Mouse (Mus musculus): Measurements from ENCODE around the gene Vps18.

The Vps18 gene

GRCm38 (mm10) chr2:119288270-119288882, at the start of gene Vps18:
Gene Vps18, plus strand, starts transcription at chr2:119288740.
- peak; percentile 98 to 99 for DNase-seq

GRCm38 (mm10) chr2:119240075-119240818, 48.3 kb upstream of the Vps18 start:
- peak in 1 of 2 experiments; percentile 13 for DNase-seq

DNA sequence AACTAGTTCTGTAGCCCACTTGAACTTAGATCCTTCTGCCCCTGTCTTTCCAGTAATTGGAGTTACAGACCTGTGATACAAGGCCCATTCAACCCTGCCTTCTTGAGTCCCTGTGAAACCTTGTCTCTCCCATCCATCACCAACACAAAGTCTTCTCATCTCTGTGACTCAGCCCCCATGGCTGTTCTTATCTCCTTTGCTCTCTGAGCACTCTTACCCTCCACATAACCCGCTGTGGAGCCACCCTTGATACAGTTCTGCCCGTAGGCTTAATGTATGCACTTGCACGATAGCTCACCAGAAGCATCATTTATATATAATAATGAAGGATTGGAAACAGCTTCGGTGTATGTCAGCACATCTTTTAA, 47.7 kb upstream of the Vps18 start:
- DNase-seq = no peak

DNA sequence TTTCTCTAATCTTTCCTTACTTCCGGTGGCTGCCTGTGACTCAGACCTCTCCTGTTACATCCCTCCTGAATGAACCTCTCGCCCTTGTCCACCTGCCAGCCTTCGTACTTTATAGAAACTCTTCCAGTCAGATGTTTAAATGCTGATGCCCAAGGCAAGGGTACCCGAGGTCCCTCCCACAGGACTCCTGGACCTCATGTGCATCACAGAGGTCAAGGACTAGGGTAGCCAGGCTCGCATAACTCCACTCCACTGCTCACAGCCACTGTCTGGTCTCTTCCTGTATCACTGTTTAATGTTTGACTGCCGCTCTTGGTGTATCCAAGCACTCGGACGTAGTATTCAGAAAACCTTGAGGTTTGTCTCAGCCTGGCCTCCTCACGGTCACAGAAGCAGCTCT, 46.0 kb upstream of the Vps18 start:
- DNase-seq = peak in 1 of 2 experiments; percentile 52

GRCm38 (mm10) chr2:119245246-119245645, 43.3 kb upstream of the Vps18 start:
- no peak for DNase-seq

DNA sequence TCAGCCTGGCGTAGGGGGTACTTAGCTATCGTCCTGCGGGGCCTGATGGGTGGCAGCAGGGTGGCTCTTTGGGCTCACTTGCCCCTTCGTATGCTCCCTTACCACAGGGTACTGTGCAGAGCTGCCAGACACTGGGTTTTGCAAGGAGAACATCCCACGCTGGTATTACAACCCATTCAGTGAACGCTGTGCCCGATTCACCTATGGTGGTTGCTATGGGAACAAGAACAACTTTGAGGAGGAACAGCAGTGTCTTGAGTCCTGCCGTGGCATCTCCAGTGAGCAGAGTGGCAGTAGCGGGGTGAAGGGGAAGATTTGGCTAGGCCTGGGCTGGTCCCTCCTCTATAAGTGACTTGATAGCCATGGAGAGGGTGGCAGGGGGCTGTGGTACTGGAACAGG, 40.6 kb upstream of the Vps18 start:
- no peak for DNase-seq

DNA sequence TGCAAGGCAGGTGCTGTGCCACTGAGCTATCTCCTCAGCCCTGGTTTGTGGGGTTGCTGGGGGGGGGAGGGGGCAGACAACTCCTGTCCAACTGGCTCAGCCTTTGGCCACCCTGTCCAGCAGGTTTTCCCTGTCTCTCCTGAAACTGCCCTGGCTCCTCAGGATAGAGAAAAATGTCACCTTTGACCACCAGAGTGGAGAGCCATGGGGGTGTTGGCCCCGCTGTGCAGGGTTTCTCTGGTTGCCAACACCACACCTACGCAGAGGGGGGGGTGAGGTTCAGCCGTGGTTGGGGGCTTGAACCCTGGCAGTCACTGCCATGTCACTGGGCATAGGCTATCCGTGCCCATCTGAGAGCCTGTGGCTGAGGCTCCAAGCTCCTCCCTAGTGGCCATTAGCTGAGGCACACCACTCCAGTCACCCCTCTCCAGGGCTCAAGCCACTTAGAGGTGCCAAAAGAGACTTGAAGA, 38.9 kb upstream of the Vps18 start:
- DNase-seq = peak in 1 of 2 experiments; percentile 31

DNA sequence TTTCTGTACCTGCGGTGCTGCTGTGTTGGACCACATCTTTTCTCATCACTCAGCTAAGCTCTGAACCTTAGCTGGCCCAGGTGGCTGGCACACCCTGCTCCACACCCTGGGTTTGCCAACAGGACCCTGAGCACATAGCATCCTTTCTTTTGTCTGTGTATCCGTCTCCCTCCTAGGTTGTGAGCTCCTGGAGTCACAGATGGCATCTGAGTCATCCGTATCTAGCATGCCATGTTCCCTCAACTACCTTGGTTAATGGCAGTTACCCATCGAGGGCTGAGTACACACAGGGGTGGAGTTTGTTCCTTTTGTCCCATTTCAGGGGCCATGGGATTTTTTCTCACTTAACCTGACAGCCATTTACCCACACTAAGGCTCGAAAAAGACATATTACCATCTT, 38.2 kb upstream of the Vps18 start:
- no peak for DNase-seq

GRCm38 (mm10) chr2:119250826-119251478, 37.6 kb upstream of the Vps18 start:
- peak; percentile 93 to 94 for DNase-seq

DNA sequence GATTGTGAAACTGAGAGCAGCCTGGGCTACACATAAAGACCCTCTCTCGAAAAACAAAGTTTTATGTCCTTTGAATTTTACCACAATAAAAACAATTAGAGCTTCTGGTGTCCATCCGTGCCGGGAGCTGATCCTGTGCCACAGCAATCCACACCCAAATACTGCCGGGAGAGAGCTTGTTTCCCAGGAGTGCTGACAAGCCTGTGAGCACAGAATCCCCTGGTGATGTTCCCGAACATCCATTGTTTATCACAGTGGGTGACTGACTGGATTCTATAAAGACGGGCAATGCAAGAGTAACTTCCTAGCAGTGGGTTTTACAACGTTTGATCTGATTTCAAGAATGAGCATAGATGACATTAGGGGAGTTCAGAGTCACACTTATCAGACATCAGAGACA, 33.6 kb upstream of the Vps18 start:
- DNase-seq = no peak

DNA sequence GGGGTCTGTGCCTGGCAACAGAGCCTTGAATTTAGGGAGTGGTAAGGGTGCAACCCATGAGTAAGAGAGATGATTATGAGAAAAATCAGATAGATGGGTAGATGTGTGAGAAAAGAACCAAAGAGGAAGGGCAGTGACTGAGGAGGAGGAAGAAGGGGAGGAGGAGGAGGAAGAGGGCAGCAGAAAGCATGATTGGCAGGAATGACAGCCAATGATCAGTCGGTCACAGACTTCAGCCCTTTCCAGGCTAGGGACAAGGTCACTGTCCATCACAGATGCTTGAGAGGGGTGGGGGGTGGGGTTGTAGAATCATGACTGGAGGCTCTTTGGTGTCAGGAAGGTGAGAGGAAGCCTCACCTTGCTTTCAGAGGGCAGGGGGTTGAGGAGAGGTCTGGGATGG, 28.0 kb upstream of the Vps18 start:
- DNase-seq = no peak

GRCm38 (mm10) chr2:119261326-119261725, 27.2 kb upstream of the Vps18 start:
- DNase-seq = no peak

DNA sequence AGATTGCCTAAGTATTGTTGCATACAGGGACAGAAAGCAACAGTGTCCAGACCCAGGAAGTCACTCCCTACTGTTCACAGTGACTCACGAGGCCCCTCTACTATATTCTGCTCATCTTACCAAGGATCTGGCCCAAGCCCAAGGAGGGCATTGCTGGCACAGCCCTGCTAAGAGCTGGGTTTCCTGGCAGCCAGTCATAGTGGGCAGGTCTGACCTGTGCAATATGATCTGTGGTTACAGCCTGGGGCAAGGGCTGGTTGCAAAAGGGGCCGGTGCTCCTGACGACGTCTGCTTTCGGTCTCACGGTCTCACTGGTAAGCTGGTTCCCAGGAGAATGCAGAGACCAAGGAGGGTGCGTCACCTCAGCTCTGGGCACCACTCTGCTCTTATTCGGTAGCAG, 25.6 kb upstream of the Vps18 start:
- DNase-seq = peak; percentile 55 to 69

DNA sequence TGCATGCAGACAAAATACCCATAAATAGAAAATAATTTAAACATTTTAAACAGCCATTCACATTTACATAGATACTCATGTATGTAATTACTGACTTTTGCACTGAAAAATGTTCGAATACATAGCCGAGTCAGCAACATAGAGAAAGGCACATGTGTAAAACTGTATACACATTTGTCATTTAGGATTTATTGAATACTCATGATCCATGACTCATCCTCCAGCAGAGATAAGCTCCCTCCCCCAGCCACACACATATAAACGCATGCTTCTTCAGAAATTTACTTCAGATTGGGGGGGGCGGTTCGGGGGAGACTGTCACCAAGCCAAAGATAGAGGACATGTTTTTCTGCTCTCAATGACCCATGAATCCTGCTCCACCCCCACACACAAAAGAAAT, 24.7 kb upstream of the Vps18 start:
- no peak for DNase-seq

GRCm38 (mm10) chr2:119270286-119270642, 18.3 kb upstream of the Vps18 start:
- no peak for DNase-seq

- DNase-seq = peak; percentile 76 to 83
Observed at GRCm38 (mm10) chr2:119270643-119271331, 17.8 kb upstream of the Vps18 start, which contains the start of gene Rhov. Gene Rhov, minus strand, starts transcription at chr2:119271272.

DNA sequence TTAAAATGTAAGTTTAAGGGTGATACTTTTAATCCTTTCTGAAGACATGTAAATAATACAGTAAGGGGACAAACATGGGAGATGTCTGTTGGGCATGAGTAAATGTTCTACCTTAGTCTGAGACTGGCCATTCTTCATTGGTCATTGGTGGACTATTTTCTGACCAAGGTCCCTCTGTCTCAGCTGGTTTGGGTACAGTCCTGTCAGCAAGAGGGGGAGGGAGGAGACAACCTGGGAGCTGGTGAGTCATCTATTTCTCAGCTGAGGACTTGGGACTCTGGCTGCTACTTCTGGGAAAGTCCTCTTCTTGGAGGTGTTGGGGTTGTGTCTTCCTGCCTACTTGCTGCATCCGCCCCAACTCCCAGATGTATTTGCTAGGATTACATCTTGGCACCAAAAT, 14.4 kb upstream of the Vps18 start:
- no peak for DNase-seq

DNA sequence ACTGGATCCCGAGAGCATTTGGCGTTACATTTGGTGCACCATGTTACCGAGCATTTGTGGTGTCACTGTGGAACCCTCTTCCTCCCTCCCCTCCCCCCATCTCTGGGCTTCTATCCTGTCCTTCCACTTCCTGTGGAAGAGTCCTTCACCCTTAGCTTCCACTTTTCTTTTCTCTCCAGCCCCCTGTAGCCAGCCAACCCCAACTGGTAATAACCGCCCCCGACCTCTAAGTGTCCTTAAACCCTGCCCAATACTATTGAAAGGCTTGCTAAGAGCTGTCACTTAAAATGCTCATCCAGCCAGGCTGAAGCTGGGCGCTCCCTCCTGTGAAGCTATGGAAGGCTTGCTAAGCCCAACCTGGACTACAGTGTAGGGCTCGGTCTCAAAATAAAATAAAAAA, 11.6 kb upstream of the Vps18 start:
- no peak for DNase-seq

DNA sequence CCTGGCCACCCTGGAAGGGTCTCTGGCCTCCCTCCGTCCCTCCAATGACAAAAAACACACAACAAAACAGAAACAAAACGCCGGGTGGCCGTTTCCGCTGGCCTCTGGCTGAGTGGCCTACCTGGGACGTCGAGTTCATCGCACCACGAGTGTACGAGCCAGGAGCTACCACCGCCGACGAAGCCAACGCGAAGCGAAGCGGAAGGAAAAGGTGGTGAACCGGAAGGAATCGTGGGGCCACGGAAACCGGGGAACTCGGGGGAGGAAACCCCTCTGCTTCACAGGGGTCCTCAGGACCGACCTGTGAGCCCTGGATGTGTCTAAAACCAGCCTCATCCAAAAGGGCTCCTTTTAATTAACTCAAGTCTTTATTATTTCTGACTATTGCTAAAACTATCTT, 10.7 kb upstream of the Vps18 start:
- DNase-seq = no peak

DNA sequence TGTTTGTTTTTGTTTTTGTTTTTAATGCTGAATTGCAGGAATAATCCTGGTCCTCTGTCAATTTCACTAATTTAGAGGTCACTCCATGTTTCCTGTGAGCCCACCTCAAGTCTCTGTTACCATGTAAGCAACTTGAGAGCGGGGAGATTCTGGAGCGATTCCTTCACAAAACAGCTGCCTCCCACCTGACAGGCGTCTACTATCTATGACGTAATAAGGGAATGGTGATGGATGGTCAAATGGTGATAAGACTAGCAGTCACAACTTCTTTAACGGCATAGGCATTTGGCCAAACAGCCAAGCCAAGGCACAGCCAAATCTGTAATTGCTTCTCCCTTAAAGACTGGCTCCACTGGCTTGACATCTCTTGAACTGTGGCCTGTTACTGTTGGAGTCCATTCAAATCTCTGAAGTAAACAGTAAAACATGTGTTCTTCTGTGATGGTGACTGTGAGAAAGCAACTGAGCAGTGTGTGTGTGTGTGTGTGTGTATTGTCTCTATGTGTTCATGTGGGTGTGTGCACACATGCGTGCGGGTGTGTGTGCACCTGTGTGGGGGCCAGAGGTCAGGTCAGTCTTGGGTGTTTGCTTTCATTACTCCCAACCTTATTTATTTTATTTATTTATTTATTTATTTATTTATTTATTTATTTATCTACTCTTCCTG, 6.5 kb upstream of the Vps18 start:
- peak in 1 of 2 experiments; percentile 36 for DNase-seq

DNA sequence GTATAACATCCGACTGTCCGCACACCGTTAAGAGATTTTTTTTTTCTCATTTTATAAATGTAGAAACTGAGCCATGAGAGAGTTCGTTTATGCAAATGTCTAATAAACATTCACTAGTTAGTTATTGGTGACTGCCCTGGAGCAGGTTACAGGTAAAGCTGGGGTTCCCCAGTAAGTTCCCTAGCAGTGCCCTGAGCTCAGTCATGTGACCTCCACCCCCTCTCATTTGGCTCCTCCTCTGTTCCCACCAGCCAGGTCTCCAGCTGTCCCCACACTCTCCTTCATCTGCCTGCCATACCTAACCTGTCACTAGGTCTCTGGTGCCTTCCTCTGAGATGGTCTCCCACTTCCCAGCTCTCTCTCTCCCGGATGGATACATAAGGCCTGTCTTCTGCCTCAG, 1.2 kb upstream of the Vps18 start:
- no peak for DNase-seq

DNA sequence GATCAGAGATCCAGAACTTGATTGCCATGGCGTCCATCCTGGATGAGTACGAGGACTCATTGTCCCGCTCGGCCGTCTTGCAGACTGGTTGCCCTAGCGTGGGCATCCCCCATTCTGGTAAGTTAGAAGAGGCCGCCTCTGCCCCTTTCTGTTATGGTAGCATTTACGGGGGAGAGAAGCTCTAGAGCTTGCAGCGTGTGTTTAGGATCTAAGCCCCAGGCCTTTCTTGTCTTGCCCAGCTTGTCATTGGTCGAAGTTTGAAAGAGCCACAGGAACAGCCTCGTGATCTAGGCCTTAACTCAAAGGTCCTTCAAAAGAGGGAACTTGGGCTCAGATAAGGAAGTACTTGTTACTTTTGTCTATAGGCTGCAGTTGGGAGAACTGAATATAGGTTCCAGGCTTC, 475 bp downstream of the Vps18 start:
- DNase-seq = peak in 1 of 2 experiments; percentile 43

DNA sequence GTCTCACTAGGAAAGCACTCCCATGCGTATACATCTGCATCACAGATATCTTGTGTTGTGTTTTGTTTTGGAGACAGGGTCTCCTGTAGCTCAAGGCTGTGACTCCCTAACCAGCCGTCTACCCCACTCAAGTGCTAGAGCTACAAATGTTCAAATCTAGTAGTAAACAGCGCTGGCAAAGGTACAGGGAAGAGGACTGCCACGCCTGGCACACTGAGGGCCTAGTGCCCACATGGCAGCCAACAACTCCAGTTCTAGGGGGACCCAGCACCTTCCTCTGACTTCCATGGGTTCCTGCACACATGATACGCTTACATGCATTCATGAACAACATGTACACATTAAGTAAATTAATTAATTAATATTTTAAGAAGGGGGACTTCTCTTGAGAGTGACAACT, 3.7 kb downstream of the Vps18 start:
- no peak for DNase-seq

Measured in kidney, postnatal 4 days (tissue).